Mouse (Mus musculus) left cerebral cortex, adult 2 months (tissue): ENCODE results near the gene Osbpl10. TPM values are rescaled to one million over a fixed set of nuclear protein-coding genes. Genes with fewer than 3 reads are reported as not detected.
A peak's percentile ranks its signal among the peaks of the same experiment; 100 is the strongest.

ENCODE experiments used
- DNase-seq, 2 experiments: peaks; one replicate each; pipeline ENCODE4 v3.0.0; 2021 to 2022; ENCODE audit warnings: low spot score in 2 of 2, mixed read lengths in 1 of 2; ENCODE audit errors: extremely low spot score in 1 of 2
- H3K27ac ChIP-seq: fragments of 200-600 bp; 2 replicates; pipeline ENCODE4 v1.8.1; 2022
- H3K4me3 ChIP-seq: fragments of 200-600 bp; 2 replicates; pipeline ENCODE4 v1.8.1; 2022
- CTCF ChIP-seq: fragments of 200-600 bp; IDR thresholded peaks from 2 replicates; pipeline ENCODE4 v1.8.1; 2022; ENCODE audit warnings: antibody characterized with exemption, mild to moderate bottlenecking, moderate library complexity
- intact Hi-C: fragments of 180-260 bp; cut with DNase I; formaldehyde crosslinking; loops from one replicate; pipeline ENCODE4 v1.15.1; 2025
- long read RNA-seq, 2 experiments: library from polyadenylated mRNA; stranded (forward); transcript quantifications; one replicate each; pipeline ENCODE4 v2.0.0; 2021; ENCODE audit warnings: borderline mapping rate in 2 of 2
- total RNA-seq, 2 experiments: library from RNA; stranded (reverse); gene quantifications; 2 replicates each; pipeline ENCODE4 v1.2.3; 2021

Gene Osbpl10
- 10 to 100 TPM; 48.5 to 56.3 TPM for total RNA-seq
- long read RNA-seq, experiment 1, transcript Osbpl10-207 (12 exons, 2,477 nt): major isoform, 32 of 67 reads
- long read RNA-seq, experiment 1, partial matches to known transcripts: 6 of 67 reads
- long read RNA-seq, experiment 1, other reads (novel, unspliced or antisense): 28 of 67 reads
- long read RNA-seq, experiment 2, transcript Osbpl10-207 (12 exons, 2,477 nt): major isoform, 19 of 43 reads
- long read RNA-seq, experiment 2, partial matches to known transcripts: 5 of 43 reads
- long read RNA-seq, experiment 2, other reads (novel, unspliced or antisense): 18 of 43 reads

DNA sequence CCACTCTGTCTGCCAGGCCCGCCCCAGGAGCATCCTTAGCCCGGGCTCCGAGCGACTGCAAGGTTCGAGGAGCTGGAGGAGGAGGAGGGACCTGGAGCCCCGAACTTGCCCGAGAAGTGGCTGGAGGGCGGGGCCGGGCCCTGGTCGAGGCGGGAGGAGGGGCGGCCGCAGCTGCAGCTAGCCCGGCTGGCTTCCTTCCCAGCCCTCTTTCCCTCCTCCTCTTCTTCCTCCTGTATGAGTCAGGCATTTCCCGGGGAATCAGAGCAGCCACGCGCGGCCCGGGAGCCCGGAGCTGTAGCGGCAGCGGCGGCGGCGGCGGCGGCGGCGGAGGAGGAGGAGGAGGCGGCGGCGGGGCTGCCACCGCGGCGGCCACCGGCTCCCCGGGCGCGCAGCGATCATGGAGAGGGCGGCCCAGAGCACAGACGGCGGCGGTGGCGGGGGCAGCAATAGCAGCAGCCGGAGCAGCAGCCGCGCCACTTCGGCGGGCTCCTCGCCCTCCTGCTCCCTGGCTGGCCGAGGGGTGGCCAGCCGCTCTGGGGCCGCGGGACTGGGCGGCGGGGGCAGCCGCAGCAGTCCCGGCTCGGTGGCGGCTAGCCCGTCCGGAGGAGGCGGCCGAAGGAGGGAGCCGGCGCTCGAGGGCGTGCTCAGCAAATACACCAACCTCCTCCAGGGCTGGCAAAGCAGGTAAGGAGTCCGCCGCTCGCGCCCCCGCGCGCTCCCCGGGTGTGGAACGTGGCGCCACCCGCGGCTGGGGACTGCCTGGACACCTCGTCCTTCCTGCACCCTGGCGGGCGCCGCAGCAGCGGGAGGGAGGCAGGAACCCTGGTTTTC, at the start of gene Osbpl10:
Gene Osbpl10 (plus strand): TSS at position 289 of the 831 bp plus-strand sequence.
- DNase-seq: peak; percentile 82 to 87
- intact Hi-C loops: loop anchor here (1.0 to 5.0 kb wide), 5 partner anchors 30 to 254 kb away; no protein-coding TSS in a partner anchor
- Histone ChIP-seq H3K4me3 (peak within 1 kb of the TSS; percentile 55), H3K27ac (peak within 1 kb of the TSS; percentile 96)
- TF ChIP-seq CTCF: peak; percentile 35

DNA sequence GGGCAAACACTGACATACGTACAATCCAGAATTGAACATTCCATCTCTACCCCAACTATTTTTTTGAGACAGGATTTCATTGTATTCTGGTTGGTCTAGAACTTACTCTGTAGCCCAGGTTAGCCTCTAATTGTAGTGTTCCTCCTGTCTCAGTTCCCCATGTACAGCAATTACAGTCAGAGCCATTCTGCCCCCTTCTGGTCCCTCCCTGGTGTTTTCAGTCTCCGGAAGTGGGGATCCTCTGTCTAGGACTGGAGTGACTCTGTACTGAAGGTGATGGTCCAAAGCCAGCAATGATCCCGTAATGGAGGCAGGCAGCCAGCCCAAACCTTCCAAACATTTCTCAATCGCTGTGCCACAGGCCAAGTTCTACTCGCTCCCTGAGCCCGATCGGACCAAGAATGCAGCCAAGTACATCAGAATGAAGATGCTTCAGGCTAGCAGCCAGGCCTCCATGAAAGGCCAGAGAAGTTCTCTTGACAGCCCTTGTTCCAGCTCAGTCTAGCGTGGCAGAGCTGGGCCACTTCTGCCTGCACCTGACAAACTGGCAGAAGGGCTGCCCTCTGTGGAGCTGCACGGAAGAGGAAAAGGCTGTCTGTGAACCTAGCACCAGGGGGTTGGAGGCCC, 47.8 kb upstream of the Osbpl10 start:
- peak; percentile 23 to 44 for DNase-seq
- Histone ChIP-seq H3K4me3 (no peak overlapping the region), H3K27ac (no peak overlapping the region)
- TF ChIP-seq CTCF: no peak; the same call in 1 of the 2 replicates
- intact Hi-C loops: loop anchor here (5.0 kb wide), 2 partner anchors 332 to 382 kb away; partner anchors contain the start of gene Stt3b

GRCm38 (mm10) chr9:114932607-114933006, 45.8 kb upstream of the Osbpl10 start:
- Histone ChIP-seq H3K27ac (peak overlapping the region; percentile 88; the same call in 1 of the 2 replicates), H3K4me3 (peak overlapping the region; percentile 87)
- intact Hi-C loops: loop anchor here (5.0 kb wide), 2 partner anchors 330 to 380 kb away; partner anchors contain the start of gene Stt3b
- TF ChIP-seq CTCF: no peak
- DNase-seq: no peak

DNA sequence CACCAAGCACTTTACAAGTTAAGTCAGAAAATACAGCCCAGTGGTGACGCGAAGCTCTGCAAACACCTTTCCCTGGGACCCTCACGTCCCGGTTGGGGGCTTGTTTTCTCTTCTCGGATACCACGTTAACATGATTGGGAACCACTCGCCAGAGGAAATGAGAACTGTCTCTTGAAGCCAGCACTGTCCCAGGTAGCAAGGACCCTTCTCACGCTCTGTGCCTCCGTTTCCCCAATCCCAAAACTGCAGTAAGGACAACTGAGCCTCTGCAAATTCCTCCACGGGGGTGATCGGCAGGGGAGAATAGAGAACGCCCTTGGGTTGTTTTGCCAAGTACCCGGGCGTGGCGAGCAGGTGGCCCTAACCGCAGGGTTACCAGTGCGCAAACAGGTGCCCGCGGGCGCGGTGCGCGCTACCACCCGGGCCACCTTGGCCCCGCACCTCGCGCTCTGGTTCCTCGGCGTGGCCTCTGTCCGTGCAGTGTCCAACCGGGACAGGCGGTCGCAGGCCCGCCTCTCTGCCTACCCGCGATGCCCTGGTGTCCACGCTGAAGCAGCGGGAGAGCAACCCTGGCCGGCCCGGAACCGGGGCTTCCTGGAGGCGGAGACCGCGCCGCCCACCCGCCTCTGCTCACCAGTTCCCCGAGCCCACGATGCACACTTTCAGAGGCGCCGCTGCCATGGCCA, 45.2 kb upstream of the Osbpl10 start:
- no peak for DNase-seq
- no peak for TF ChIP-seq CTCF
- Histone ChIP-seq H3K27ac (peak overlapping the region; percentile 88), H3K4me3 (peak overlapping the region; percentile 87)
- intact Hi-C loops: loop anchor here (5.0 kb wide), 2 partner anchors 329 to 379 kb away; partner anchors contain the start of gene Stt3b

GRCm38 (mm10) chr9:114933723-114934171, 44.6 kb upstream of the Osbpl10 start, which contains the start of gene Gpd1l:
TSS of gene Gpd1l (minus strand) at chr9:114933987.
- peak within 1 kb of the TSS; percentile 87 for H3K4me3 ChIP-seq
- peak within 1 kb of the TSS; percentile 88 for H3K27ac ChIP-seq
- intact Hi-C loops: loop anchor here (5.0 kb wide), 2 partner anchors 329 to 379 kb away; partner anchors contain the start of gene Stt3b
- TF ChIP-seq CTCF: no peak
- DNase-seq: peak; percentile 96 to 97

DNA sequence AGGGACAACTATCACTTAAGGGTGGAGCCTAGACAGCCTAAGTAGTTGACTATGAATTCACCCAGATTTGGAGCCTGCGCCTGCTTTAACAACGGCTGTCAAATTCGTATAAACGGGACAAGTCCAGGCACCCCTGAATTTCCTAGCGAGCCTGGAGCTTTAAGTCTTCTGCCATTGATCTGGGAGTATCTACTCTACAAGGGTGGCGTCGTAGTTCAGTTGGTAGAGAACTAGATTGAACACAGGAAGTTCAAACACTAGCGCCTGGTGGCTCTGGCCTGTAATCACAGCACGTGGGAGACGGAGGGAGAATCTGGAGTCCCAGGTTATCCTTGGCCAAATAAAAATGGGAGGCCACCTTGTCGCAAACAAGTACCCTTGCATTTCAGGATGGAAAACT, 44.1 kb upstream of the Osbpl10 start:
- no peak; the same call in 1 of the 2 replicates for TF ChIP-seq CTCF
- peak overlapping the region; percentile 87 for H3K4me3 ChIP-seq
- no peak for DNase-seq
- intact Hi-C loops: loop anchor here (5.0 kb wide), 2 partner anchors 328 to 378 kb away; partner anchors contain the start of gene Stt3b
- H3K27ac ChIP-seq: peak overlapping the region; percentile 55; the same call in 1 of the 2 replicates

- DNase-seq: no peak
- no peak overlapping the region for H3K4me3 ChIP-seq
- no peak overlapping the region for H3K27ac ChIP-seq
- intact Hi-C loops: no loop called here
- TF ChIP-seq CTCF: no peak
Measured at GRCm38 (mm10) chr9:114935321-114935720, 43.0 kb upstream of the Osbpl10 start.

GRCm38 (mm10) chr9:114936687-114937086, 41.7 kb upstream of the Osbpl10 start:
- intact Hi-C loops: no loop called here
- Histone ChIP-seq H3K4me3 (no peak overlapping the region), H3K27ac (no peak overlapping the region)
- TF ChIP-seq CTCF: no peak
- no peak for DNase-seq

DNA sequence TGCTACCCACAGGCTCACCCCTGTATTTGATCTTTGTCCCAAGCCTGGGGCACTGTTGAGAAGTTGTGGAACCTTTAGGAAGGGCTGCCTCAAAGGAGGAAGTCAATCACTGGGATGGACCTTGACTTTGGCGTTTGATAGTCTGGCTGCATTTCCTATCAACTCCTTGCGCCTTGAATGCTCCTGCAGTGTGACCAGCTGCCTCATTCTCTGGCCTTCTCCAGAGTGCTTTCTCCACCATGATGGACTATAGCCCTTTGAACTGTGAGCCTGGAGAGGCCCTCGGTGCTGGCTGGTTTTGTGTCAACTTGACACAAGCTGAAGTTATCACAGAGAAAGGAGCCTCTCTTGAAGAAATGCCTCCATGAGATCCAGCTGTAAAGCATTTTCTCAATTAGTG, 33.7 kb upstream of the Osbpl10 start:
- intact Hi-C loops: no loop called here
- H3K27ac ChIP-seq: no peak overlapping the region
- no peak for TF ChIP-seq CTCF
- DNase-seq: no peak
- H3K4me3 ChIP-seq: no peak overlapping the region

GRCm38 (mm10) chr9:114945576-114945975, 32.8 kb upstream of the Osbpl10 start:
- no peak for DNase-seq
- TF ChIP-seq CTCF: no peak; the same call in 1 of the 2 replicates
- Histone ChIP-seq H3K4me3 (no peak overlapping the region), H3K27ac (no peak overlapping the region)
- intact Hi-C loops: no loop called here

DNA sequence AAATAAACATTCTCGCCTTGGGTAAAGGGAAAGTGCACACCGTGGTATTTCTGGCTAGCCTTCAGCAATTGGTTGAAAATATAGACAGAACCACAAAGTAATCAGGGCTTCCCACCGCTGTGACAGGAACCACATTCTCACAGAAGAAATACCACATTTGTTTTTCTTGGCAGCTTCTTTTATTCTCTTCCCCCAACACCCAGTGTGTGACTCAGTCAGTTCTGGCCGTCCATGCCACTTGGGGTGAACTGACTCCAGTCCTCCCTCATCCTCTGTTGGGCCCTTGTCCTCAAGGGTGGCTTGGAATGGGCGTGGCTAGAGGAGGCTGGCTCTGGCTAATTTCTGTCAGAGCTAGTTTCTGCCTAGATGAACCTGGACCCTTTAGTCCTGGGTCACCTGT, 30.0 kb upstream of the Osbpl10 start:
- Histone ChIP-seq H3K27ac (no peak overlapping the region), H3K4me3 (no peak overlapping the region)
- DNase-seq: no peak
- TF ChIP-seq CTCF: no peak
- intact Hi-C loops: no loop called here
